Mouse (Mus musculus) cerebellum, adult 11-12 months (tissue): ENCODE data around the gene Oog2.
"Not testable (repeated sequence)": the region's sequence is repeated elsewhere in the genome, so short reads cannot be mapped to it uniquely, and the experiment has no call there.

ENCODE experiments used
- DNase-seq: peaks from one replicate; pipeline ENCODE4 v3.0.0; 2022

The Oog2 gene

DNA sequence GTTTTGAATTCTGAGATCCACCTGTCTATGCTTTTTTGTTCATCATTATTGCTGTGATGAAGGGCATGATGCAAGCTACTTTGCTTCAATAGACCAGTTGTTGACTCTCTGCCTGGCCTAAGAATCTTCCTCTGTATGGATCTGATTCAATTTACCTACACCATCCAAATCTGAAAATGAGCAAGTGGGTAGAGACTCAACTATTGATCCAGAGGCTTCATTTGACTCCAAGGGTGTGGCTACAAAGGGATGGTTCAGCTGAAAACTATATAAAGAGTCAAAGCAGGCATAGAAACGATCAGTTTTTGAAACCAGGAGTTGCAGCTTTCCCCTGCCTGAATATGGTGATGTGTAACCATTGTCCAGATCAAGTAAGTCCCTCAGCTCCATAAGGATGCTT, at the start of gene Oog2:
Oog2 (plus strand) TSS at position 301 of the 400 bp plus-strand sequence.
- DNase-seq: no peak

DNA sequence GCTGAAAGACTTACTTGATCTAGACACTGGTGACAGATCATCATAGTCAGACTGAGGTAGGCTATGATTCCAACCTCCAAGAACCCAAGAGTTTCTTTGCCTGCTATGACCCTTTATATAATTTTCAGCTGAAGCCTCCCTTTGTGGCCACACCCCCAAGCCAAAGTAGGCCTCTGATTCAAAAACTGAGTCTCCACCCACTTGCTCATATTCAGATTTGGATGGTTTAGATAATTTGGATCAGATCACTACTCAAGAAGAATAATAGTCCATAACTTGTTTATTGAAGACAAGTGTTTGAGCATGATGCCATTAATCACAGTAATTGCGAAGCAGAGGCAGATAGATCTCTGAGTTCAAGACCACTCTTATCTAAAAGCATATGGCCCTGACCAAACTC, 28.0 kb upstream of the Oog2 start, which contains the start of gene Oog3:
Oog3 (minus strand) TSS at position 101 of the 400 bp plus-strand sequence.
- no peak for DNase-seq

- DNase-seq: not testable (repeated sequence)
Observed at GRCm38 (mm10) chr4:144213218-144213617, 22.7 kb downstream of the Oog2 start, which contains the start of gene C87977. TSS of gene C87977 (minus strand) at chr4:144213318.
